ENCODE assay signal across 29 mouse cellular contexts in genomic region chr2:168831740-168832139, GRCm38 (mm10).
DNase-seq lines count a peak whose midpoint lies in the region; ATAC-seq and TF ChIP-seq lines count a peak whose summit lies in the region.
"Had no signal": no experiment of that assay in that cellular context is flagged by ENCODE, and none has a peak within 500 bp of the region (broad histone marks: within the 10 kb centered on the region; RNA-seq: fewer than 3 reads in every experiment).

No protein-coding gene starts in this region.

- TF ChIP-seq POLR2A in ES-Bruce4 (IDR thresholded peaks at IDR 0.05; ENCODE audit: insufficient read depth, low read length), result no peak

- no peak for DNase-seq in kidney, adult 11 months
- peak; percentile 61 for DNase-seq in limb, embryonic 11.5 days (ENCODE audit: low spot score)
- DNase-seq in T-cell, adult 2 months (ENCODE audit: low spot score), result no peak
- DNase-seq: adrenal gland, adult 8-10 months; cerebellum, adult 2 months; cerebellum, postnatal 14 days; gastrocnemius, postnatal 25 days; heart, adult 11 months; kidney, postnatal 36 days; left cerebral cortex, postnatal 4 days; retina, postnatal 1 day; right cerebral cortex, postnatal 14 days had no signal

- 0 out of 2 replicates have a peak overlapping the region, but pooled peaks have one; percentile 25 for H3K4me2 ChIP-seq in kidney, embryonic 15.5 days
- peak overlapping the region; percentile 8; the same call in 1 of the 2 replicates for H3K4me2 ChIP-seq in limb, embryonic 11.5 days (ENCODE audit: low read depth, severe bottlenecking)
- H3K4me2 ChIP-seq in neural tube, embryonic 15.5 days, result peak overlapping the region; percentile 20; the same call in 1 of the 2 replicates
- H3K4me2 ChIP-seq: embryonic facial prominence, embryonic 15.5 days; heart, embryonic 15.5 days; liver, embryonic 11.5 days; lung, embryonic 15.5 days; midbrain, embryonic 13.5 days; stomach, embryonic 15.5 days had no signal

- H3K27ac ChIP-seq in kidney, embryonic 15.5 days, result no peak overlapping the region
- H3K27ac ChIP-seq in ES-Bruce4 (ENCODE audit: insufficient read depth, low read length), result no peak overlapping the region
- peak overlapping the region; percentile 33; the same call in 1 of the 2 replicates for H3K27ac ChIP-seq in limb, embryonic 11.5 days (replicated peaks; ENCODE audit: low read depth, low read length)
- no peak overlapping the region for H3K27ac ChIP-seq in neural tube, embryonic 15.5 days (replicated peaks)
- H3K27ac ChIP-seq: embryonic facial prominence, embryonic 10.5 days; embryonic facial prominence, embryonic 15.5 days; heart, embryonic 10.5 days; heart, embryonic 15.5 days; layer of hippocampus, adult 2 months; lung, embryonic 15.5 days; midbrain, embryonic 13.5 days; stomach, embryonic 15.5 days had no signal

- H3K27me3 ChIP-seq in kidney, embryonic 15.5 days, result peaks cover 60% of the 10 kb centered on the region
- H3K27me3 ChIP-seq in ES-Bruce4 (ENCODE audit: control insufficient read depth, insufficient read depth, low read length, poor library complexity, severe bottlenecking), result no peaks in the 10 kb centered on the region
- no peaks in the 10 kb centered on the region for H3K27me3 ChIP-seq in limb, embryonic 11.5 days (ENCODE audit: control insufficient read depth, insufficient read depth, low read length)
- no peaks in the 10 kb centered on the region; the same call in 1 of the 2 replicates for H3K27me3 ChIP-seq in neural tube, embryonic 15.5 days (replicated peaks)
- H3K27me3 ChIP-seq: embryonic facial prominence, embryonic 15.5 days; lung, embryonic 15.5 days; midbrain, embryonic 13.5 days; stomach, embryonic 15.5 days had no signal

- 8% methylated on average over 14 of the region's 14 CpGs for WGBS in kidney, embryonic 15.5 days
- 6% methylated on average over 14 of the region's 14 CpGs for WGBS in limb, embryonic 11.5 days
- 9% methylated on average over 14 of the region's 14 CpGs for WGBS in neural tube, embryonic 15.5 days

- H3K4me3 ChIP-seq in kidney, embryonic 15.5 days (replicated peaks), result 0 out of 2 replicates have a peak overlapping the region, but pooled peaks have one; percentile 2
- peak overlapping the region; percentile 33 for H3K4me3 ChIP-seq in ES-Bruce4 (ENCODE audit: low read depth, low read length)
- H3K4me3 ChIP-seq in limb, embryonic 11.5 days (ENCODE audit: low read depth, low read length), result no peak overlapping the region
- H3K4me3 ChIP-seq in neural tube, embryonic 15.5 days (replicated peaks), result no peak overlapping the region
- H3K4me3 ChIP-seq: embryonic facial prominence, embryonic 10.5 days; embryonic facial prominence, embryonic 15.5 days; heart, embryonic 10.5 days; heart, embryonic 15.5 days; layer of hippocampus, adult 2 months; lung, embryonic 15.5 days; midbrain, embryonic 13.5 days; stomach, embryonic 15.5 days had no signal

- no peak overlapping the region for H3K9ac ChIP-seq in kidney, embryonic 15.5 days
- peak overlapping the region; percentile 38; the same call in 1 of the 2 replicates for H3K9ac ChIP-seq in ES-Bruce4 (ENCODE audit: low read depth, poor library complexity, severe bottlenecking)
- H3K9ac ChIP-seq in limb, embryonic 11.5 days (ENCODE audit: low read length), result no peak overlapping the region
- no peak overlapping the region for H3K9ac ChIP-seq in neural tube, embryonic 15.5 days (replicated peaks)
- H3K9ac ChIP-seq: embryonic facial prominence, embryonic 15.5 days; heart, embryonic 15.5 days; lung, embryonic 15.5 days; midbrain, embryonic 13.5 days; stomach, embryonic 15.5 days had no signal

- ATAC-seq in kidney, embryonic 15.5 days (replicated peaks; ENCODE audit: low FRiP score), result no peak
- ATAC-seq in limb, embryonic 11.5 days (ENCODE audit: insufficient number of reproducible peaks, low FRiP score, low TSS enrichment, low read depth), result no peak
- ATAC-seq in neural tube, embryonic 15.5 days (ENCODE audit: low FRiP score), result no peak
- ATAC-seq in megakaryocyte-erythroid progenitor cell, adult 5-6 weeks (replicated peaks; ENCODE audit: low FRiP score, low TSS enrichment, poor library complexity, severe bottlenecking), result no peak
- ATAC-seq: activated CD4-positive, CD25-positive, alpha-beta regulatory T cell, adult 4 months; forebrain, embryonic 14.5 days; hindbrain, embryonic 16.5 days; intestine, embryonic 16.5 days; midbrain, embryonic 13.5 days had no signal

- peaks cover 9% of the 10 kb centered on the region; the same call in 1 of the 2 replicates for H3K4me1 ChIP-seq in kidney, embryonic 15.5 days
- no peaks in the 10 kb centered on the region for H3K4me1 ChIP-seq in ES-Bruce4 (ENCODE audit: control insufficient read depth, insufficient read depth, low read length)
- peaks cover 7% of the 10 kb centered on the region for H3K4me1 ChIP-seq in limb, embryonic 11.5 days (ENCODE audit: control insufficient read depth, insufficient read depth, low read length)
- no peaks in the 10 kb centered on the region for H3K4me1 ChIP-seq in neural tube, embryonic 15.5 days
- H3K4me1 ChIP-seq: embryonic facial prominence, embryonic 15.5 days; heart, embryonic 15.5 days; lung, embryonic 15.5 days; midbrain, embryonic 13.5 days; stomach, embryonic 15.5 days had no signal

- H3K9me3 ChIP-seq in kidney, embryonic 15.5 days (replicated peaks), result no peaks in the 10 kb centered on the region
- no peaks in the 10 kb centered on the region for H3K9me3 ChIP-seq in ES-Bruce4 (replicated peaks; ENCODE audit: control insufficient read depth, insufficient read depth, low read length, poor library complexity, severe bottlenecking)
- H3K9me3 ChIP-seq in limb, embryonic 11.5 days (ENCODE audit: control insufficient read depth, low read length), result no peaks in the 10 kb centered on the region
- no peaks in the 10 kb centered on the region for H3K9me3 ChIP-seq in neural tube, embryonic 15.5 days (replicated peaks)
- H3K9me3 ChIP-seq: embryonic facial prominence, embryonic 10.5 days; embryonic facial prominence, embryonic 15.5 days; heart, embryonic 10.5 days; heart, embryonic 15.5 days; lung, embryonic 15.5 days; midbrain, embryonic 13.5 days; stomach, embryonic 15.5 days had no signal

- no peaks in the 10 kb centered on the region for H3K36me3 ChIP-seq in kidney, embryonic 15.5 days
- H3K36me3 ChIP-seq in ES-Bruce4 (ENCODE audit: control insufficient read depth, insufficient read depth, low read length, poor library complexity, severe bottlenecking), result no peaks in the 10 kb centered on the region
- no peaks in the 10 kb centered on the region for H3K36me3 ChIP-seq in limb, embryonic 11.5 days (ENCODE audit: control insufficient read depth, insufficient read depth, low read length)
- no peaks in the 10 kb centered on the region for H3K36me3 ChIP-seq in neural tube, embryonic 15.5 days
- H3K36me3 ChIP-seq: embryonic facial prominence, embryonic 10.5 days; embryonic facial prominence, embryonic 15.5 days; heart, embryonic 10.5 days; heart, embryonic 15.5 days; lung, embryonic 15.5 days; midbrain, embryonic 13.5 days; stomach, embryonic 15.5 days had no signal

- no peak for TF ChIP-seq EP300 in ES-Bruce4 (IDR thresholded peaks at IDR 0.05; ENCODE audit: insufficient read depth, low read depth, low read length)

- no peak for TF ChIP-seq CTCF in ES-Bruce4 (IDR thresholded peaks at IDR 0.05; ENCODE audit: low read depth, low read length)

Comparison
In these comparisons a context has a peak if more than half of its experiments do, and no peak if none do; other contexts are left out.
1. H3K4me3 ChIP-seq: peak in kidney, embryonic 15.5 days (single experiment) and ES-Bruce4 (single experiment); none in limb, embryonic 11.5 days (single experiment) and neural tube, embryonic 15.5 days (single experiment).
2. Peak in every context shown above with its lines, with median percentiles within 50 percentile points of each other: H3K4me2 ChIP-seq.